Mouse (Mus musculus) adrenal gland, postnatal 36 days (tissue): ENCODE measurements at regions not wholly inside any gene's neighbourhood (a gene's known extent, or its start where the extent isn't known, plus 50 kb on each side); places are given as distances from the start of the nearest gene placed in this dataset.
A peak's percentile ranks its signal among the peaks of the same experiment; 100 is the strongest.

Experiments
- DNase-seq, 2 experiments: peaks; one replicate each; pipeline ENCODE4 v3.0.0; 2021; ENCODE audit warnings: mixed read lengths in 1 of 2

- peak in 1 of 2 experiments; percentile 0 for DNase-seq
These were observed 1103.3 kb upstream of the Tenm3 start for GRCm38 (mm10) chr8:49946919-49947612.

- DNase-seq = no peak
These were observed 1088.4 kb upstream of the Tenm3 start for GRCm38 (mm10) chr8:49932124-49932523.

GRCm38 (mm10) chr8:49926402-49927172, 1082.8 kb upstream of the Tenm3 start:
- no peak for DNase-seq

- DNase-seq = no peak
These were observed 1061.3 kb upstream of the Tenm3 start for GRCm38 (mm10) chr8:49905099-49905498.

- no peak for DNase-seq
These were observed 1058.3 kb upstream of the Tenm3 start for GRCm38 (mm10) chr8:49902032-49902431.

GRCm38 (mm10) chr8:49901601-49902000, 1057.8 kb upstream of the Tenm3 start:
- no peak for DNase-seq
